Mouse (Mus musculus): ENCODE measurements around the gene Nags. TPM values are rescaled to one million over a fixed set of nuclear protein-coding genes. Genes with fewer than 3 reads are reported as not detected.

The Nags gene
- total and polyA plus RNA-seq, 3 experiments, result 5.4 to 9.7 TPM; not detected in 1

DNA sequence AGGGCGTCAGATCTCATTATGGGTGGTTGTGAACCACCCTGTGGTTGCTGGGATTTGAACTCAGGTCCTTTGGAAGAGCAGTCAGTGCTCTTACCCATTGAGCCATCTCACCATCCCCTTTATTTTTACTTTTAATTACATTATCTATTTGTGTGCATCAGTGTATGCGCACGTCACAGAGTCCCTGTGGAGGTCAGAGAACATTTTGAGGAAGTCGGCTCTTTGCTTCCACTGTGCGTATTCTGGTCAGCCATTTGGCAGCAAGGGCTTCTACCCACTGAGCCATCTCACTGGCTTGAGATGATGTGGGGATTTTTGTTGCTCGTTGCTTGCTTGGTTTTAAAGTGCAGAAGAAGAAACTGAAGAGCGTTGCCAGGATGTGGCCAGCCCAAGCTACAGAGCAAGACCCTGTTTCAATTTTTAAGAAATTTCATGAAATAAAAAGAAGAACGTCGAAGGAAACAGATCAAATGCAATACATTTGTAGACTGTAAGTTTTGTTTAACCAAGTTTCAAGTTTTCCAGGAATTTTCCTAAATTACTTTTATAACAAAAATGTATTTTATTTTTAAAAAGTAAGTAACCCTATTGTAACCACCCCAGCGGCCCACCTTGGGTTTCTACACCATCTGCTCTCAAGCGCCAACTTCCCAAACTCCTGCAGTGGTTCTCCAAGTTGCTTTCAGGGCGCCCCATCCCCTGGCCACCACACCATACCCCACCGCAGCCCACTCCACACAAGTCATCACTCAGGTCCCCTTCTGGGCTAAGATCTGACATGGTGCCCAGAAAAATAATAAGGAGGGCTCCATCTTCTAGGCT, 7.5 kb upstream of the Nags start (continued):
- peak; percentile 56; the same call in 1 of the 2 replicates for TF ChIP-seq MYC (IDR thresholded peaks at IDR 0.05; ENCODE audit: low read depth, low read length)
- no peak for TF ChIP-seq POLR2AphosphoS5 (IDR thresholded peaks at IDR 0.05; ENCODE audit: borderline replicate concordance, low read depth, low read length)
- TF ChIP-seq SMC3 (IDR thresholded peaks at IDR 0.05; ENCODE audit: low read depth, low read length), result peak; percentile 43
- peak; percentile 25; the same call in 1 of the 2 replicates for TF ChIP-seq KAT2A (conservative IDR thresholded peaks at IDR 0.05; ENCODE audit: low read depth, low read length)
- peak; percentile 36 for TF ChIP-seq NELFE (IDR thresholded peaks at IDR 0.05; ENCODE audit: low read depth, low read length)

DNA sequence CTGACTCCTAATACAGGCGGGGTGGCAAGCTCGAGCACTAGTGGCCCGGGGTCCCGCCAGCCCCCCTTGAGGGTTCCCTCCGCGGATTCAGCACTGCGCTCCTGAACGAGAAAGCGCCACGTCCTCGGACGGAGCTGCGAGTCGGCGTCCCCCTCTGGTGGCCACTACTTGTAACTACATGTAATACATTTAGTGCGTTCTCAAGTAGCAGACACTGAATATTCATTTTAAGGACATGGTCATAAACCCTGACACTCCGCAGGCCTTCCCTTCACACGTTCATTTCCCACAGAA, 6.9 kb upstream of the Nags start:
- no peak overlapping the region for H3K27ac ChIP-seq (ENCODE audit: control insufficient read depth, low read depth, low read length)
- H3K4me3 ChIP-seq (ENCODE audit: control insufficient read depth in 1 of 2, insufficient read depth in 1 of 2, low read depth in 2 of 2, low read length in 2 of 2), result peak overlapping the region; percentile 59 to 82
- DNase-seq (ENCODE audit: low read depth, low spot score), result peak; percentile 93
- no peaks in the 10 kb centered on the region for H3K79me2 ChIP-seq (ENCODE audit: control insufficient read depth, insufficient read depth, low read length, poor library complexity)
- peaks cover 2 to 5% of the 10 kb centered on the region in 2 experiments; a peak in 1 of 4 replicates for H3K4me1 ChIP-seq (ENCODE audit: control insufficient read depth in 1 of 2, insufficient read depth in 2 of 2, low read length in 2 of 2)
- H3K27me3 ChIP-seq (ENCODE audit: control insufficient read depth in 1 of 2, insufficient read depth in 2 of 2, low read length in 2 of 2), result no peaks in the 10 kb centered on the region; a peak in 2 of 4 replicates
- TF ChIP-seq POLR2A (IDR thresholded peaks at IDR 0.05; ENCODE audit: control insufficient read depth in 1 of 2, insufficient read depth in 1 of 2, low read depth in 1 of 2, low read length in 2 of 2, poor library complexity in 1 of 2), result no peak
- TF ChIP-seq ZC3H11A (IDR thresholded peaks at IDR 0.05; ENCODE audit: low read depth, low read length), result peak; percentile 87
- peak; percentile 91 to 95 (median 95) for TF ChIP-seq CTCF (IDR thresholded peaks at IDR 0.05 in 2 of 3, conservative IDR thresholded peaks at IDR 0.05 in 1 of 3; ENCODE audit: control insufficient read depth in 1 of 3, insufficient read depth in 1 of 3, low read depth in 2 of 3, low read length in 3 of 3, poor library complexity in 1 of 3, severe bottlenecking in 1 of 3)
- TF ChIP-seq SMC3 (IDR thresholded peaks at IDR 0.05; ENCODE audit: low read depth, low read length), result peak; percentile 95
- peak; percentile 89 for TF ChIP-seq RAD21 (IDR thresholded peaks at IDR 0.05; ENCODE audit: low read depth, low read length)
- H3K36me3 ChIP-seq (ENCODE audit: control insufficient read depth in 1 of 2, insufficient read depth in 2 of 2, low read length in 2 of 2), result no peaks in the 10 kb centered on the region; a peak in 1 of 4 replicates
- H3K9me3 ChIP-seq (replicated peaks; ENCODE audit: insufficient read depth, low read length), result no peaks in the 10 kb centered on the region
- H3K9ac ChIP-seq (ENCODE audit: control insufficient read depth, low read depth, low read length, poor library complexity, severe bottlenecking), result peak overlapping the region; percentile 63

DNA sequence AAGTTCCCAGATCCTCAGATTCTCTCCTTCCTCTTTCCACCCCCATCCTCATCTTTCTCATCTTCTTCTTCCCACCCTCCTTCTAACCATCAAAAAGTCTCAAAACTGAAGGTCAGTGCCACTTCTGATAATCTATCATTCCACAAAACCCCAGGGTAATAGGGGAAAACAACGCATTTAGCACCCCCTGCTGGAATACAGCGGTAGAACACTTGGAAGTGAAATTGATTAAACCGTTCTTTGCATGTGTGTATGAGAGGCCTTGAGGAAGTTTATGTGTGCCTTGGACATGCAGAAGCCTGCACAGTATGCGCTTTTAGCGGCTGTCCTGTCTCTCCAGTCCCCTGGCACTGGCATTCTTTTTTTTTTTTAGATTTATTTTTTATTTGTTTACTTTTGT, 4.8 kb upstream of the Nags start:
- Histone ChIP-seq H3K9ac (ENCODE audit: control insufficient read depth, low read depth, low read length, poor library complexity, severe bottlenecking) (no peak overlapping the region), H3K27ac (ENCODE audit: control insufficient read depth, low read depth, low read length) (no peak overlapping the region), H3K79me2 (ENCODE audit: control insufficient read depth, insufficient read depth, low read length, poor library complexity) (no peaks in the 10 kb centered on the region), H3K4me1 (ENCODE audit: control insufficient read depth in 1 of 2, insufficient read depth in 2 of 2, low read length in 2 of 2) (peaks cover 2 to 6% of the 10 kb centered on the region in 2 experiments; a peak in 2 of 4 replicates), H3K27me3 (ENCODE audit: control insufficient read depth in 1 of 2, insufficient read depth in 2 of 2, low read length in 2 of 2) (no peaks in the 10 kb centered on the region), H3K36me3 (ENCODE audit: control insufficient read depth in 1 of 2, insufficient read depth in 2 of 2, low read length in 2 of 2) (no peaks in the 10 kb centered on the region; a peak in 1 of 4 replicates), H3K4me3 (ENCODE audit: control insufficient read depth in 1 of 2, insufficient read depth in 1 of 2, low read depth in 2 of 2, low read length in 2 of 2) (no peak overlapping the region), H3K9me3 (replicated peaks; ENCODE audit: insufficient read depth, low read length) (no peaks in the 10 kb centered on the region)
- DNase-seq (ENCODE audit: low read depth, low spot score), result peak; percentile 89
- TF ChIP-seq MEF2A (IDR thresholded peaks at IDR 0.05; ENCODE audit: extremely low read depth, insufficient replicate concordance, low read depth, low read length, poor library complexity, severe bottlenecking) (no peak), MYC (IDR thresholded peaks at IDR 0.05; ENCODE audit: low read depth, low read length) (peak; percentile 70), GATA1 (IDR thresholded peaks at IDR 0.05; ENCODE audit: low read depth, low read length) (peak; percentile 38; the same call in 1 of the 2 replicates), SMC3 (IDR thresholded peaks at IDR 0.05; ENCODE audit: low read depth, low read length) (peak; percentile 82), RCOR1 (IDR thresholded peaks at IDR 0.05; ENCODE audit: low read depth, low read length) (no peak), ELF1 (IDR thresholded peaks at IDR 0.05; ENCODE audit: low read depth, low read length) (no peak), CHD1 (IDR thresholded peaks at IDR 0.05; ENCODE audit: low read depth, low read length) (no peak), ZC3H11A (IDR thresholded peaks at IDR 0.05; ENCODE audit: low read depth, low read length) (peak; percentile 68), MAZ (IDR thresholded peaks at IDR 0.05; ENCODE audit: low read depth, low read length) (0 out of 2 replicates have a peak, but pooled peaks have one; percentile 44), MXI1 (IDR thresholded peaks at IDR 0.05; ENCODE audit: low read depth, low read length) (0 out of 2 replicates have a peak, but pooled peaks have one; percentile 23), SIN3A (IDR thresholded peaks at IDR 0.05; ENCODE audit: low read length) (peak; percentile 49; the same call in 1 of the 2 replicates), CTCF (IDR thresholded peaks at IDR 0.05 in 2 of 3, conservative IDR thresholded peaks at IDR 0.05 in 1 of 3; ENCODE audit: control insufficient read depth in 1 of 3, insufficient read depth in 1 of 3, low read depth in 2 of 3, low read length in 3 of 3, poor library complexity in 1 of 3, severe bottlenecking in 1 of 3) (peak; percentile 45 to 97 (median 79)), RAD21 (IDR thresholded peaks at IDR 0.05; ENCODE audit: low read depth, low read length) (peak; percentile 81), HCFC1 (IDR thresholded peaks at IDR 0.05; ENCODE audit: low read depth, low read length) (no peak)

Measured in MEL (cell line).